Mouse (Mus musculus): ENCODE data around the gene Eif4b. TPM values are rescaled to one million over a fixed set of nuclear protein-coding genes. Genes with fewer than 3 reads are reported as not detected.

Eif4b gene
- polyA plus RNA-seq, 1 experiment, result 124 TPM

GRCm38 (mm10) chr15:102107689-102108573, 34.4 kb downstream of the Eif4b start:
- Histone ChIP-seq H3K27ac (ENCODE audit: insufficient read depth, low read depth, low read length) (peak overlapping the region; percentile 15; the same call in 1 of the 2 replicates), H3K36me3 (ENCODE audit: control insufficient read depth, insufficient read depth, low read length) (peaks cover 12% of the 10 kb centered on the region), H3K4me1 (ENCODE audit: control insufficient read depth, insufficient read depth, low read length) (peaks cover 37% of the 10 kb centered on the region; the same call in 1 of the 2 replicates), H3K27me3 (replicated peaks; ENCODE audit: control insufficient read depth, insufficient read depth, low read length) (no peaks in the 10 kb centered on the region), H3K4me3 (ENCODE audit: insufficient read depth, low read depth, low read length) (no peak overlapping the region)
- DNase-seq, result peak; percentile 73
- WGBS, result 38% methylated on average over 13 of the region's 13 CpGs
- peak; percentile 70 for TF ChIP-seq CTCF (conservative IDR thresholded peaks at IDR 0.05; ENCODE audit: insufficient read depth, insufficient read length, low read depth, low read length)
- no peak for TF ChIP-seq POLR2A (IDR thresholded peaks at IDR 0.05; ENCODE audit: low read depth, low read length)

DNA sequence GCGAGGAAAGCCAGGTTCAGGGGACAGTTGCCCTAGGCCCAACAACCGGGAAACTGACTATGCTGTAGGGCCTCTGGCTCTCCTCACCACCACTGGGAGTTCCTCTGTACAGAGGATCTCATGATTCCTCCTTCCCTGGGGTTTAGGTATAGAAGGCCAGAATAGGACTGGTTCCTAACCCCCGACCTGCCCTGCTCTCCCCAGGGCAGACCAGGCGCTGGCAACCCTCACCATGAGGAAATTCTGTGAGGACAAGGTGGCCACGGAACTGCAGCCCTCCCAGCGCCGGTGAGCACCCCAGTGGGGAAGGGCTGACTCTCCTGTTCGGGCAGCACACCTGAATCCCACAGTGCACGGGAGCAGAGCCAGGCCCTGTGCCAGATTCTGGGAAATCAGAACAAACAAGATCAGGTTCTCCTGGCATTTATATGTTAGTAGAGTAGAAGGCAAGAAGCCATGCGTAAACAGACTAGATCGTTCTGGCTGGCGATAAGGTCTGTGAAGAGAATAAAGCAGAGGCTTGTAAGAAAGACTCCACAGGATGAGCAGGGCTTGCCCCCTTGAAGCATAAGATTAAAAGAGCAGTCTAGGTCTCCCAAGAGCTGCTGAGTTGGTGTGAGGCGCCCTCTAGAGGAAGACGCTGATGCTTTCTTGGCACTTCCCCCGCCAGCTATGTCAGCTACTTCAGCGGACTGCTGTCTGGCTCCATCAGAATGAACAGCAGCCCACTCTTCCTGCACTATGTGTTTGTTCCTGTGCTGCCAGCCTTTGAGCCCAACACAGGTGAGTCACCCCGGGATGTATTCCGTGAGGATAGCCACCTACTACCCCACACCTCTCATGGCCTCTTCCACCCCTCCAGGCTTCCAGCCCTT, 35.3 kb downstream of the Eif4b start:
- TF ChIP-seq POLR2A (IDR thresholded peaks at IDR 0.05; ENCODE audit: low read depth, low read length) (no peak), CTCF (conservative IDR thresholded peaks at IDR 0.05; ENCODE audit: insufficient read depth, insufficient read length, low read depth, low read length) (peak; percentile 75)
- Histone ChIP-seq H3K27ac (ENCODE audit: insufficient read depth, low read depth, low read length) (peak overlapping the region; percentile 15), H3K27me3 (replicated peaks; ENCODE audit: control insufficient read depth, insufficient read depth, low read length) (no peaks in the 10 kb centered on the region), H3K4me3 (ENCODE audit: insufficient read depth, low read depth, low read length) (no peak overlapping the region), H3K4me1 (ENCODE audit: control insufficient read depth, insufficient read depth, low read length) (peaks cover 28% of the 10 kb centered on the region; the same call in 1 of the 2 replicates), H3K36me3 (ENCODE audit: control insufficient read depth, insufficient read depth, low read length) (peaks cover 14% of the 10 kb centered on the region)
- WGBS, result 37% methylated on average over 18 of the region's 18 CpGs
- DNase-seq, result peak; percentile 84

DNA sequence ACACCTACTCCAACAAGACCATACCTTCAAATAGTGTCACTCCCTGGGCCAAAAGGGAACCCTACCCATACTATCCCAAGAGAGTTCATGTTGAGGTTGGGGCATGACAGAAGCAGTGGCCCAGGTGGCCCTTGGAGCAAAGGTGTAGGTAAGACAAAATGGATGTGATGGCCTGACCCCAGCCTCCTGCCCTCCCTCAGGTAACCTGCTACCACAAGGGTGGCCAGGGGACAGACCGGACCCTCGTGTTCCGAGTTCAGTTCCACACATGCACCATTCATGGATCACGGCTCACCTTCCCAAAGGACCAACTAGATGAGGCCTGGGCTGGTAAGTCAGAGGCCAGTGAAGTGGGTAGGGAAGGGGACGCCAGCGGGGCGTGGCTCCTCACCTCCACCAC, 36.7 kb downstream of the Eif4b start:
- no peaks in the 10 kb centered on the region for H3K27me3 ChIP-seq (replicated peaks; ENCODE audit: control insufficient read depth, insufficient read depth, low read length)
- H3K4me3 ChIP-seq (ENCODE audit: insufficient read depth, low read depth, low read length), result no peak overlapping the region
- no peak overlapping the region for H3K27ac ChIP-seq (ENCODE audit: insufficient read depth, low read depth, low read length)
- WGBS, result 63% methylated on average over 7 of the region's 7 CpGs
- no peak for TF ChIP-seq POLR2A (IDR thresholded peaks at IDR 0.05; ENCODE audit: low read depth, low read length)
- no peak for TF ChIP-seq CTCF (conservative IDR thresholded peaks at IDR 0.05; ENCODE audit: insufficient read depth, insufficient read length, low read depth, low read length)
- peaks cover 23% of the 10 kb centered on the region; the same call in 1 of the 2 replicates for H3K4me1 ChIP-seq (ENCODE audit: control insufficient read depth, insufficient read depth, low read length)
- DNase-seq, result no peak
- peaks cover 16% of the 10 kb centered on the region for H3K36me3 ChIP-seq (ENCODE audit: control insufficient read depth, insufficient read depth, low read length)

DNA sequence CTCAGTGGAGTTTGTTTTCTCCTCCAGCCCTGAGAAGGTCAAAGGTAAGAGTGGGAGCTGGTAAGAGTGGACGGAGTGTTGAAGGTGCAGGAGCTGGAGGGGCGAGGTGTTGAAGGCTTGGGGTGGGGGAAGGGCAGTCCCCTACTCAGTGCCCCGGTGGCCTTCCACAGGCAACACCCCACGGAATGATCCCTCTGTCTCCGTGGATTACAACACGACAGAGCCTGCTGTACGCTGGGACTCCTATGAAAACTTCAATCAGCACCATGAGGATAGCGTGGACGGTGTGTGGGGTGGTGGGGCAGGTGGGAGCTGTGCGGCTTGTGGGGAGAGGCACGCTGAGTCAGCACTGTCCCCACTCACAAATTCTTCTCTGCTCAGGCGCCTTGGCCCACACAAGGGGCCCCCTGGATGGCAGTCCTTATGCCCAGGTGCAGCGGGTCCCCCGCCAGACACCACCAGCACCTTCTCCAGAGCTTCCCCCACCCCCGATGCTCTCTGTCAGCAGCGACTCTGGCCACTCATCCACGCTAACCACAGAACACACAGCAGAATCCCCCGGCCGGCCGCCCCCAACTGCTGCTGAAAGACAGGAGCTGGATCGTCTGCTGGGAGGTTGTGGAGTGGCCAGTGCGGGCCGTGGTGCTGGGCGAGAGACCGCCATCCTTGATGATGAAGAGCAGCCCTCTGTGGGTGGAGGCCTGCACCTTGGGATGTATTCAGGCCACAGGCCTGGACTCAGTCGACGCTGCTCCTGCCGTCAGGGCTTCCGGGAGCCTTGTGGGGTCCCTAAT, 37.3 kb downstream of the Eif4b start:
- H3K27me3 ChIP-seq (replicated peaks; ENCODE audit: control insufficient read depth, insufficient read depth, low read length), result no peaks in the 10 kb centered on the region
- H3K4me1 ChIP-seq (ENCODE audit: control insufficient read depth, insufficient read depth, low read length), result peaks cover 23% of the 10 kb centered on the region; the same call in 1 of the 2 replicates
- no peak overlapping the region for H3K4me3 ChIP-seq (ENCODE audit: insufficient read depth, low read depth, low read length)
- no peak for DNase-seq
- peaks cover 16% of the 10 kb centered on the region for H3K36me3 ChIP-seq (ENCODE audit: control insufficient read depth, insufficient read depth, low read length)
- H3K27ac ChIP-seq (ENCODE audit: insufficient read depth, low read depth, low read length), result no peak overlapping the region
- WGBS, result 74% methylated on average over 29 of the region's 29 CpGs
- TF ChIP-seq CTCF (conservative IDR thresholded peaks at IDR 0.05; ENCODE audit: insufficient read depth, insufficient read length, low read depth, low read length) (no peak), POLR2A (IDR thresholded peaks at IDR 0.05; ENCODE audit: low read depth, low read length) (no peak)

DNA sequence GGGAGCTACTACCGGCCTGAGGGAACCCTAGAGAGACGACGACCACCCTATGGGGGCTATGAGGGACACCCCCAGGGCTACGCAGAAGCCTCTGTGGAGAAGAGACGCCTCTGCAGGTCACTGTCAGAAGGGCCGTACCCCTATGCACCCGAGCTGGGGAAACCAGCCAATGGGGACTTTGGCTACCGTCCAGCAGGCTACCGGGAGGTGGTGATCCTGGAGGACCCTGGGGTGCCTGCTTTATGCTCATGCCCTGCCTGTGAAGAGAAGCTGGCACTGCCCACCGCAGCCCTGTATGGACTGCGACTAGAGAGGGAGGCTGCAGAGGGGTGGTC, 37.9 kb downstream of the Eif4b start:
- H3K4me3 ChIP-seq (ENCODE audit: insufficient read depth, low read depth, low read length), result no peak overlapping the region
- no peak overlapping the region for H3K27ac ChIP-seq (ENCODE audit: insufficient read depth, low read depth, low read length)
- no peak for DNase-seq
- H3K27me3 ChIP-seq (replicated peaks; ENCODE audit: control insufficient read depth, insufficient read depth, low read length), result no peaks in the 10 kb centered on the region
- peaks cover 17% of the 10 kb centered on the region for H3K36me3 ChIP-seq (ENCODE audit: control insufficient read depth, insufficient read depth, low read length)
- TF ChIP-seq POLR2A (IDR thresholded peaks at IDR 0.05; ENCODE audit: low read depth, low read length) (no peak), CTCF (conservative IDR thresholded peaks at IDR 0.05; ENCODE audit: insufficient read depth, insufficient read length, low read depth, low read length) (no peak)
- peaks cover 21% of the 10 kb centered on the region; the same call in 1 of the 2 replicates for H3K4me1 ChIP-seq (ENCODE audit: control insufficient read depth, insufficient read depth, low read length)
- 72% methylated on average over 11 of the region's 11 CpGs for WGBS

- H3K27me3 ChIP-seq (replicated peaks; ENCODE audit: control insufficient read depth, insufficient read depth, low read length), result no peaks in the 10 kb centered on the region
Measured at GRCm38 (mm10) chr15:102112181-102112580, 38.6 kb downstream of the Eif4b start.

More at GRCm38 (mm10) chr15:102112181-102112580, 38.6 kb downstream of the Eif4b start:
- peaks cover 20% of the 10 kb centered on the region; the same call in 1 of the 2 replicates for H3K4me1 ChIP-seq (ENCODE audit: control insufficient read depth, insufficient read depth, low read length)
- H3K27ac ChIP-seq (ENCODE audit: insufficient read depth, low read depth, low read length), result no peak overlapping the region
- H3K36me3 ChIP-seq (ENCODE audit: control insufficient read depth, insufficient read depth, low read length), result peaks cover 16% of the 10 kb centered on the region
- TF ChIP-seq POLR2A (IDR thresholded peaks at IDR 0.05; ENCODE audit: low read depth, low read length) (no peak), CTCF (conservative IDR thresholded peaks at IDR 0.05; ENCODE audit: insufficient read depth, insufficient read length, low read depth, low read length) (no peak)
- no peak overlapping the region for H3K4me3 ChIP-seq (ENCODE audit: insufficient read depth, low read depth, low read length)
- no peak for DNase-seq
- 94% methylated on average over 6 of the region's 6 CpGs for WGBS

Data from kidney, adult 2 months (tissue).